Mouse (Mus musculus): ENCODE results near the gene Manf.

DNA sequence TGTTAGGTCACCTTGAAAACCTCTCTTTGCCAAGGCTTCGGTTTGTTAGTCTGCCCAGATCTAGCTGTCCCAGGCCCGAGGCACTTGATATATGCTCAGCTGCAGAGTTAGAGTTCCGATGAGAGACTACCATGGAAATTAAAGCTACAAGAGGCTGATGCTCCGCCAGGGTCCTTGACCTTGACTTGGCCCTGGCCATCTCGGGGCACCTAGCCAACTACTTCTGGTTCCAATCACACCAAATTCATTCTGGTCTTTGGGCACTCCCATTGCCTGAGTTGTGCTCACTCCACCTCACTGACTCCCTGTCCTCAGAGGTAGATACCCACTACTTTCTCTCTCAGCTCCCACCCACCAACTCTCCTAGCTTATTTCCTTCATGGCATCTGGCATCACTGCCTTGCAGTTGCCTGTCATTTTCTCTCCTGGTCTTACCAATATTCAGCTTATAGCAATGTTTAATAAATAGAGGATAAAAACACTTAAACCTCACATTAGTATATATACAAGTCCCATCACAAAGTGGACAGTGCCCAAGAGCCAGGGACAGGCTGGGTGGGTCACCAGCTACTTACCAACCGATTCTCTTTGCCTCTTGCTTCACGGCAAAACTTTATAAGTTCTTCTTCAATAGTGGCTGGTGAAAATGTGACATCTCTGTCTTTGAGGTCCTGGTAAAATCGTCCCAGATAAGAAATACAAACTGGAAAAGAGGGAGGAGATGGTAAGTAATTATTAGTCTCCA, 1.1 kb downstream of the Manf start:
- TF ChIP-seq CTCF (IDR thresholded peaks at IDR 0.05; ENCODE audit: borderline replicate concordance, extremely low read depth, insufficient read depth, insufficient read length) (no peak), POLR2A (IDR thresholded peaks at IDR 0.05; ENCODE audit: borderline replicate concordance, extremely low read depth, insufficient read depth, insufficient read length, poor library complexity, severe bottlenecking) (no peak)
